Mouse (Mus musculus): Measurements from ENCODE around the gene D630039A03Rik.

The D630039A03Rik gene

GRCm38 (mm10) chr4:57916201-57916661, at the start of gene D630039A03Rik:
Gene D630039A03Rik, minus strand, starts transcription at chr4:57916297.
- DNase-seq, result peak; percentile 79 to 82

GRCm38 (mm10) chr4:57965516-57965915, 49.4 kb upstream of the D630039A03Rik start:
- peak; percentile 27 to 31 for DNase-seq

GRCm38 (mm10) chr4:57964143-57964542, 48.0 kb upstream of the D630039A03Rik start:
- no peak for DNase-seq

GRCm38 (mm10) chr4:57959056-57959455, 43.0 kb upstream of the D630039A03Rik start:
- DNase-seq, result no peak

- DNase-seq, result no peak
Measured at GRCm38 (mm10) chr4:57958098-57958497, 42.0 kb upstream of the D630039A03Rik start.

DNA sequence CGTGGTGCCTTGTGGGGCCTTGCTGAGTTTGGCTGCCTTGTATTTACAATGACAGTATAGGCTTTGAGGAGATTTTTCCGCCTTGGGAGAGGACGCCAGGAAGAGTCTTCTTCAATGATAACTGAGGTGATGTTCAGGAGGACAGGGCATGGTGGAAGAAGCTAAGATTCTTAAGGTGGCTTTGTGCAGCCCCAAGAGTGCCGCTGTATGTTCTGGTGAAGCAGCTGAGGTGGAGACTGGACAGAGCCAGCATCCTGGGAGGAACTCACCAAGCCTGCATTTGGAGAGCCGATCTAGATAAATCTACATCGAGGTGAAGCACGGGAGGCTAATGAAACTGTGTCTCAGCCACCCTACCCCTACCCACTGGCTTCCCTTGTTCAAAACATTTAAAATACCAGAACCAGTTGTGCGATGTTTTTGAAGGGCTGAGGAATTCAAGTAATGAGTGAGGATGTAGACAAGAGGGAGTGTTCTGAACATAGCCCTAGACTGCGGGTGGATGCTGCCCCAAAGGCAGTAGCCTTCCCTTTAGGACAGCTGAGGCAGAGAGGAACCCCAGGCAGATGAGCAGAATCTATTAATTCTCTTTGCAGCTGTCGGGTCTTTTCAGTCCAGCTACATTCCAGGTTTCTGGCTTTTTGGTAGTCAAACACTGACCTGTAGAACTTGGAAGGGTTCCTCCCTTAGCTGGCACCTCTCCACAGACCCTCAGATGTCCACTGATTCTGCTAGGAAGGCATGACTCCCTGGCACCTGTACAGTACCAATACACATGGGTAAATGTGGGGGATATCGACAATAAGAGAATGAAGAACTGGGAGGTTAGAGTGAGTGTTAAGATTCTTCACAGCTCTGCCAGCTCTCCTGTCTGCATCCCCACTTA, 41.3 kb upstream of the D630039A03Rik start:
- no peak for DNase-seq

- DNase-seq, result peak; percentile 98
Measured at GRCm38 (mm10) chr4:57956029-57956960, 40.2 kb upstream of the D630039A03Rik start, which contains the start of gene Txn1. Gene Txn1, minus strand, starts transcription at chr4:57956411.

GRCm38 (mm10) chr4:57955544-57955958, 39.5 kb upstream of the D630039A03Rik start:
- peak; percentile 76 to 81 for DNase-seq

GRCm38 (mm10) chr4:57954991-57955390, 38.9 kb upstream of the D630039A03Rik start:
- DNase-seq, result peak in 1 of 2 experiments; percentile 15

- DNase-seq, result no peak
Measured at GRCm38 (mm10) chr4:57954580-57954979, 38.5 kb upstream of the D630039A03Rik start.

- DNase-seq, result peak in 1 of 2 experiments; percentile 65
Measured at GRCm38 (mm10) chr4:57953796-57954195, 37.7 kb upstream of the D630039A03Rik start.

DNA sequence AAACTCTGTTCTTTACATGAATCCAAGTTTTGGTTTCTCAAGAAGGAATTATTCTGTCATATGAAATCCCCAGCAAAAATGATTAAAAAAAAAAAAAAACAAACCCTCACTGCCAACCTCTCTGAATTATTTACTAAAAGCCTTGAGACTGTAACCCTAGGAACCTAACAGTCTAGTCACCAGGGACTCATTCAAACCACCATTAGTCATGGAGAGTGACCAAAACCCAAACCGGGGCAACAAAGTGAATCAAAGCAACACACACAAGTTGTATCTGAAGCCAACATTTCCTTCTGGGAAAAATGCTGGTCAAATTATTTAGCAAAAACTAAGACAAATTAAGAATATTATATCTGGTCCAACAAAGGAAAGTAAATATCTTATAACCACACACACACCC, 36.8 kb upstream of the D630039A03Rik start:
- DNase-seq, result no peak

DNA sequence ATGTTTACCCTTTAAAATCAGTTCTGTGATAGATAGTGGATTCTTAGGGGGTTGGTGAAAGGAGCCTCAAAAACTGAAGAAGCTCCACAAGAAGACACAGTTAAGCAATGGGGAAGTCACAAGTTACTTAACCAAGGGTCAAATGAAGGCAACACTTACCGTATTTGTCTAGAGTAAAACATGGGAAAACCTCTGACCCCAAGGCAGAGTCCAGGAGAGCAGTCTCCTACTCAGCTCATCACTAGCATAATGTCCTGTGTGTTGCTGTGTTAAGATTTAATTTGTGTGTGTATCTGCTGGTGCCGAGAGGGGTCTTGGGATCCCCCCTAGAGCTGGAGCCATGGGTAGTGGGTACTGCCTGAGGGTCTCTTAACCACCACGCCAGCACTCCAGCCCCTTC, 36.3 kb upstream of the D630039A03Rik start:
- peak; percentile 53 to 73 for DNase-seq

- DNase-seq, result peak; percentile 69 to 76
Measured at GRCm38 (mm10) chr4:57949866-57950265, 33.8 kb upstream of the D630039A03Rik start.

DNA sequence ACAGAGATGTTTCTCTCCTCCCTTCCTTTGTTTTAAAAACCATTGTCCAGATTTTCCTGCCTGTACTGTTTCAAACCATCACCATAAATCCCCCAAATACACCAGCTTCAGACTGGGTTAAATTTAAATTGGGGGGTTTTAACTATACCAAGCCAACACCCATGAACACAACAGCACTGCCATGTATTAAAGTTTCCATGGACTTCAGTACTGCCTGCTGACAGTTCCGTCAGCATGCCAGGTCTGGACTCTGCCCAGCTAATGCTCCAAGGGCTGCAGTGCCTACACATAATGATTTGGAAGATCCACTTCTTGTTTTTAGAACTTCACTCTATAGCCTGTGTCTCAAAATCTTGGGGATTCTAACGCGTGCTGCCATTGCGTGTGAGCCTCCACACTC, 31.4 kb upstream of the D630039A03Rik start:
- DNase-seq, result peak in 1 of 2 experiments; percentile 26

- no peak for DNase-seq
Measured at GRCm38 (mm10) chr4:57947036-57947435, 30.9 kb upstream of the D630039A03Rik start.

DNA sequence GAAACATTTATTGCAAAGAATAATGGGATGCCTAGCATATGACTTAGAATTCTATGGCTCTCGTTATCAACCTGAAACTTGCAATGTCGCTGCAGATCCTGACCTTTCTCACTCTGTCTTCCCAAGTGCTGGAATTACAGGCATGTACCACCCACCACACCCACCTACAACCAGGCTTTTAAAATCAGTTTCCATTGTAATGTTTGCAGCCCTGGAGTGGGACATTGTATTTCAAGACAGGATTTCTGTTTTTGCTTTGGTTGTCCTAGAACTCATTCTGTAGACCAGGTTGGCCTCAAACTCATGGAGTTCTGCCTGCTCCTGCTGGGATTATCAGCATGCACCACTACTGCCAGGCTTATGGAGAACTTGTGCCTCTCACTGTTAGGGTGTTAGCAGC, 26.8 kb upstream of the D630039A03Rik start:
- no peak for DNase-seq

DNA sequence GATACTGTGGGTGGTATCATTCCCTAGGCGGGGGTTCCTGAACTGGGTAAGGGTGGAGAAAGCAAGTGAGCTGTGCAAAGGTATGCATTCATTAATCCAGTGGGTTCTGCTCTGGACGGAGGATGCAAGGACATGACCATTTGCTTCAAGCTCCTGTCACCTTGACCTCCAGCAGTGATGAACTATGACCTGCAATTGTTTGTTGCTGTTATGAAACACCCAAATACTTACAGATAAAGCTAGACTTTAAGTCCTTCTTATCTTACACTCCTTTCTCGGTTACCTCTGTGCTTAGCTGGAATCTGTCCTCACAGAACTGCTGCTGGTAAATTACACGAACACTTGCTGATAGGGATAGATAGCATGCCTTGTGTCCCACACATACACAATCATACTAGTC, 24.5 kb upstream of the D630039A03Rik start:
- no peak for DNase-seq

GRCm38 (mm10) chr4:57937292-57937691, 21.2 kb upstream of the D630039A03Rik start:
- no peak for DNase-seq

DNA sequence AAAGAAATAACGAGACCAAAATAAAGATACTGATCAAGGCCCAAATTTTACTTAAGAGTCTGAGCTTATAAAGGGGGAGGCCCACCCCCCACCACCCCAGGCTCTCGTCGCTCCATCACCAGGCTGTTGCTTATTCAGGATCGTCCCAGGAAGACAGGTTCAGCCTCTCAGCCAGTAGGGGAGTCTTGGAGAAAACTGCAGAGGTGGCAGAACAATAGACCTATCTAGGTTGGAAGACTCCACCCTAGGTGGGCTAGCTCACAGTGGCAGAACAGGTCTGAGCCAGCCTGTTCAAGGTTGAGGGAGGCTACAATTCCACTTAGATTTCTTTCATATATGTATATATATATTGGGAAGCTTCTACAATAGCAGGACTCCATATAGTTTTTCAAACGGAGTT, 18.1 kb upstream of the D630039A03Rik start:
- no peak for DNase-seq

GRCm38 (mm10) chr4:57930559-57931170, 14.6 kb upstream of the D630039A03Rik start:
- DNase-seq, result no peak

- DNase-seq, result peak; percentile 33 to 35
Measured at GRCm38 (mm10) chr4:57927464-57928205, 11.5 kb upstream of the D630039A03Rik start.
